Mouse (Mus musculus) forebrain, embryonic 10.5 days (tissue): ENCODE measurements around the gene Nf1. TPM values are rescaled to one million over a fixed set of nuclear protein-coding genes. Genes with fewer than 3 reads are reported as not detected.

Source experiments
- DNase-seq: peaks from one replicate; pipeline ENCODE4 v3.0.0-alpha.2; 2017; ENCODE audit warnings: low spot score; ENCODE audit errors: extremely low spot score
- H3K27ac ChIP-seq: fragments of 300-500 bp; sonication (generic); 2 replicates; pipeline ENCODE4 v1.5.1; 2016; ENCODE audit warnings: mild to moderate bottlenecking
- H3K27me3 ChIP-seq: fragments of 300-500 bp; sonication (generic); 2 replicates; pipeline ENCODE4 v1.6.1; 2016; ENCODE audit warnings: mild to moderate bottlenecking; ENCODE audit not compliant: poor library complexity, severe bottlenecking
- H3K36me3 ChIP-seq: fragments of 300-500 bp; sonication (generic); replicated peaks from 2 replicates; pipeline ENCODE4 v1.6.1; 2016; ENCODE audit warnings: mild to moderate bottlenecking, moderate library complexity
- H3K4me1 ChIP-seq: fragments of 300-500 bp; sonication (generic); 2 replicates; pipeline ENCODE4 v1.6.1; 2016
- H3K4me3 ChIP-seq: fragments of 300-500 bp; sonication (generic); 2 replicates; pipeline ENCODE4 v1.5.1; 2016; ENCODE audit warnings: mild to moderate bottlenecking, moderate library complexity
- H3K9me3 ChIP-seq: fragments of 300-500 bp; sonication (generic); 2 replicates; pipeline ENCODE4 v1.6.1; 2016; ENCODE audit warnings: mild to moderate bottlenecking, moderate library complexity
- WGBS: fragments of 180-500 bp; shearing (Covaris S2); methylation state at CpG from one replicate; pipeline ENCODE4 v1.1.7; 2016; 5-methylcytosine and 5-hydroxymethylcytosine counted together
- polyA plus RNA-seq: library from polyadenylated mRNA; unstranded; fragments of >200 nt; fragmentation: Nextera tagmentation; extraction: Ambion mirVana; gene quantifications from 2 replicates; pipeline ENCODE4 v1.2.1, GENCODE M21; 2016

Nf1 gene
- polyA plus RNA-seq, 1 experiment from 2014 or later = 7.4 TPM

GRCm38 (mm10) chr11:79552622-79553021 lies 213.1 kb downstream of the Nf1 start:
- H3K9me3 ChIP-seq = no peaks in the 10 kb centered on the region
- no peaks in the 10 kb centered on the region for H3K4me1 ChIP-seq
- no peak overlapping the region for H3K4me3 ChIP-seq
- H3K27me3 ChIP-seq = no peaks in the 10 kb centered on the region
- 75% methylated on average over 1 of the region's 1 CpGs for WGBS
- H3K36me3 ChIP-seq = peaks cover 96% of the 10 kb centered on the region
- H3K27ac ChIP-seq = no peak overlapping the region
- DNase-seq = no peak

GRCm38 (mm10) chr11:79560536-79560935 lies 221.0 kb downstream of the Nf1 start:
- 92% methylated on average over 4 of the region's 4 CpGs for WGBS
- Histone ChIP-seq H3K27ac (no peak overlapping the region), H3K27me3 (no peaks in the 10 kb centered on the region), H3K36me3 (peaks cover 94% of the 10 kb centered on the region), H3K4me3 (no peak overlapping the region), H3K9me3 (no peaks in the 10 kb centered on the region), H3K4me1 (no peaks in the 10 kb centered on the region)
- DNase-seq = no peak

GRCm38 (mm10) chr11:79563493-79563892 lies 224.0 kb downstream of the Nf1 start:
- H3K36me3 ChIP-seq = peaks cover 96% of the 10 kb centered on the region
- WGBS = 94% methylated on average over 7 of the region's 7 CpGs
- H3K9me3 ChIP-seq = no peaks in the 10 kb centered on the region

GRCm38 (mm10) chr11:79566947-79567346 lies 227.5 kb downstream of the Nf1 start:
- 51% methylated on average over 1 of the region's 1 CpGs for WGBS
- Histone ChIP-seq H3K27ac (no peak overlapping the region), H3K4me3 (no peak overlapping the region), H3K9me3 (no peaks in the 10 kb centered on the region), H3K4me1 (no peaks in the 10 kb centered on the region), H3K36me3 (peaks cover 97% of the 10 kb centered on the region), H3K27me3 (no peaks in the 10 kb centered on the region)
- DNase-seq = no peak

More at GRCm38 (mm10) chr11:79563493-79563892, 224.0 kb downstream of the Nf1 start:
- H3K27ac ChIP-seq = no peak overlapping the region
- no peak overlapping the region for H3K4me3 ChIP-seq
- no peaks in the 10 kb centered on the region for H3K27me3 ChIP-seq
- DNase-seq = no peak
- no peaks in the 10 kb centered on the region for H3K4me1 ChIP-seq

GRCm38 (mm10) chr11:79568197-79568911 lies 228.9 kb downstream of the Nf1 start:
- Histone ChIP-seq H3K4me1 (no peaks in the 10 kb centered on the region), H3K27me3 (no peaks in the 10 kb centered on the region), H3K36me3 (peaks cover 95% of the 10 kb centered on the region), H3K4me3 (no peak overlapping the region), H3K27ac (no peak overlapping the region), H3K9me3 (no peaks in the 10 kb centered on the region)
- no peak for DNase-seq
- 94% methylated on average over 11 of the region's 11 CpGs for WGBS

GRCm38 (mm10) chr11:79570319-79570718 lies 230.8 kb downstream of the Nf1 start:
- Histone ChIP-seq H3K4me1 (no peaks in the 10 kb centered on the region), H3K4me3 (no peak overlapping the region), H3K27ac (no peak overlapping the region), H3K27me3 (no peaks in the 10 kb centered on the region), H3K36me3 (peaks cover 97% of the 10 kb centered on the region), H3K9me3 (no peaks in the 10 kb centered on the region)
- WGBS = 96% methylated on average over 2 of the region's 2 CpGs
- DNase-seq = no peak

GRCm38 (mm10) chr11:79573836-79574235 lies 234.3 kb downstream of the Nf1 start:
- 90% methylated on average over 3 of the region's 3 CpGs for WGBS
- Histone ChIP-seq H3K4me1 (no peaks in the 10 kb centered on the region), H3K4me3 (no peak overlapping the region), H3K36me3 (peaks cover 85% of the 10 kb centered on the region), H3K27me3 (no peaks in the 10 kb centered on the region), H3K27ac (no peak overlapping the region), H3K9me3 (no peaks in the 10 kb centered on the region)
- DNase-seq = no peak

- H3K4me1 ChIP-seq = 0 out of 2 replicates have a peak, but pooled peaks cover 6% of the 10 kb centered on the region
- 95% methylated on average over 14 of the region's 14 CpGs for WGBS
- H3K36me3 ChIP-seq = peaks cover 80% of the 10 kb centered on the region
These were observed 236.0 kb downstream of the Nf1 start for GRCm38 (mm10) chr11:79575383-79576073.

GRCm38 (mm10) chr11:79577741-79578140 lies 238.2 kb downstream of the Nf1 start:
- no peaks in the 10 kb centered on the region for H3K27me3 ChIP-seq
- no peak overlapping the region for H3K4me3 ChIP-seq
- H3K9me3 ChIP-seq = no peaks in the 10 kb centered on the region
- 0 out of 2 replicates have a peak, but pooled peaks cover 6% of the 10 kb centered on the region for H3K4me1 ChIP-seq
- WGBS = 56% methylated on average over 5 of the region's 5 CpGs
- peaks cover 61% of the 10 kb centered on the region for H3K36me3 ChIP-seq
- peak; percentile 62 for DNase-seq
- no peak overlapping the region for H3K27ac ChIP-seq

More at GRCm38 (mm10) chr11:79575383-79576073, 236.0 kb downstream of the Nf1 start:
- Histone ChIP-seq H3K27me3 (no peaks in the 10 kb centered on the region), H3K4me3 (no peak overlapping the region), H3K9me3 (no peaks in the 10 kb centered on the region), H3K27ac (no peak overlapping the region)
- no peak for DNase-seq

GRCm38 (mm10) chr11:79580660-79581059 lies 241.2 kb downstream of the Nf1 start:
- Histone ChIP-seq H3K27ac (no peak overlapping the region), H3K27me3 (no peaks in the 10 kb centered on the region), H3K36me3 (peaks cover 35% of the 10 kb centered on the region), H3K4me3 (no peak overlapping the region), H3K4me1 (0 out of 2 replicates have a peak, but pooled peaks cover 6% of the 10 kb centered on the region), H3K9me3 (no peaks in the 10 kb centered on the region)
- 63% methylated on average over 4 of the region's 4 CpGs for WGBS
- DNase-seq = no peak

GRCm38 (mm10) chr11:79581257-79581656 lies 241.8 kb downstream of the Nf1 start:
- Histone ChIP-seq H3K27ac (no peak overlapping the region), H3K4me1 (0 out of 2 replicates have a peak, but pooled peaks cover 6% of the 10 kb centered on the region), H3K9me3 (no peaks in the 10 kb centered on the region), H3K27me3 (no peaks in the 10 kb centered on the region), H3K4me3 (no peak overlapping the region), H3K36me3 (peaks cover 31% of the 10 kb centered on the region)
- no peak for DNase-seq
- WGBS = 96% methylated on average over 6 of the region's 6 CpGs

GRCm38 (mm10) chr11:79584191-79584590 lies 244.7 kb downstream of the Nf1 start:
- no peak overlapping the region for H3K27ac ChIP-seq
- WGBS = 8% methylated on average over 5 of the region's 5 CpGs
- DNase-seq = peak; percentile 75
- peaks cover 15% of the 10 kb centered on the region for H3K27me3 ChIP-seq
- H3K4me1 ChIP-seq = 0 out of 2 replicates have a peak, but pooled peaks cover 6% of the 10 kb centered on the region
- H3K4me3 ChIP-seq = no peak overlapping the region
- H3K9me3 ChIP-seq = no peaks in the 10 kb centered on the region
- H3K36me3 ChIP-seq = peaks cover 13% of the 10 kb centered on the region
